Mouse (Mus musculus) gastrocnemius, adult 2 months (tissue): ENCODE measurements around the gene Man2a2. TPM values are rescaled to one million over a fixed set of nuclear protein-coding genes. Genes with fewer than 3 reads are reported as not detected.
A peak's percentile ranks its signal among the peaks of the same experiment; 100 is the strongest.
"Not testable (repeated sequence)": the region's sequence is repeated elsewhere in the genome, so short reads cannot be mapped to it uniquely, and the experiment has no call there.

Source experiments
- DNase-seq: peaks from one replicate; pipeline ENCODE4 v3.0.0; 2022
- H3K27ac ChIP-seq: fragments of 200-600 bp; 2 replicates; pipeline ENCODE4 v1.8.1; 2022; ENCODE audit warnings: mild to moderate bottlenecking
- H3K4me3 ChIP-seq: fragments of 200-600 bp; 2 replicates; pipeline ENCODE4 v1.8.1; 2022; ENCODE audit warnings: mild to moderate bottlenecking, moderate library complexity
- CTCF ChIP-seq: fragments of 200-600 bp; IDR thresholded peaks from 2 replicates; pipeline ENCODE4 v1.8.1; 2022; ENCODE audit warnings: antibody characterized with exemption, mild to moderate bottlenecking, moderate library complexity
- intact Hi-C: fragments of 180-260 bp; cut with DNase I; formaldehyde crosslinking; loops from one replicate; pipeline ENCODE4 v1.15.1; 2025
- total RNA-seq, 2 experiments: library from RNA; stranded (reverse); gene quantifications; 2 replicates each; pipeline ENCODE4 v1.2.3; 2021

Gene Man2a2
- total RNA-seq, 2 experiments from 2014 or later: 111 to 161 TPM

DNA sequence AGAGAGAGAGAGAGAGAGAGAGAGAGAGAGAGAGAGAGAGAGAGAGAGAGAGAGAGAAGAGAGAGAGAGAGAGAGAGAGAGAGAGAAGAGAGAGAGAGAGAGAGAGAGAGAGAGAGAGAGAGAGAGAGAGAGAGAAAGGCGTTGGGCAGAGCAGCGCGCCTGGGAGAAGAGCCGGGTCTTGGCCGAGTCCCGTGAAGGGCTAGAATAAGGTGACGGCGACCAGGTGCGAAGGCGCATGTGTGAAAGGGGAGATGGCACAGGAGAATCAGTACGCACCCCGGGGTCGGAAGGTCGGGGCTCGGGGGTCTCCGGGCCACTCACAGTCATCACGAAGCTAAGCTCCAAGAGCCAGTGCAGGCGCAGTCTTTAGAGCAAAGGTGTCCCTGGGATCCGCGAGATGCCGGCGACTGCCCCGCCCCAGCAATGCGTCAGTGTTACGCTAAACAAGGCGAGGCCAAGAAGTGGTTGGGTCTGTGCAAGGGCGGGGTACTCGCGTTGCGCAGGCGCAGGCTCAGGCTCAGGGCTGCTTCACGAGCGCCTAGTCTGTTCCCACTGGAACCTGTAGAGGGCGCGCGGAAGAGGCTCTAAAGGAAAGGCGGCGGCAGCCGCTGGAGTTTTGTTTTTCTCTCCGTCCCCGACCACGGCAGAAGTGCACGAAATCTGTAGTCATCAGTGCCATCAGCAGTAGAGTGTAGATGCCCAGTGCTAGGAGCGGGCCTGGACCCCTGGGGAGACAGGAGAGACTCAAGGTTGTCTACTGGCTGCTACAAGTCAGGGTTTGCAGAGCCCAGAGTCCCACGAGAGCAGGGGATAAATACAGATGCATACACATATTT is 31.2 kb downstream of the Man2a2 start:
- peak; percentile 98 for DNase-seq
- peak; percentile 93 for TF ChIP-seq CTCF
- peak overlapping the region; percentile 95 for H3K27ac ChIP-seq
- H3K4me3 ChIP-seq: peak overlapping the region; percentile 86
- intact Hi-C loops: no loop called here

DNA sequence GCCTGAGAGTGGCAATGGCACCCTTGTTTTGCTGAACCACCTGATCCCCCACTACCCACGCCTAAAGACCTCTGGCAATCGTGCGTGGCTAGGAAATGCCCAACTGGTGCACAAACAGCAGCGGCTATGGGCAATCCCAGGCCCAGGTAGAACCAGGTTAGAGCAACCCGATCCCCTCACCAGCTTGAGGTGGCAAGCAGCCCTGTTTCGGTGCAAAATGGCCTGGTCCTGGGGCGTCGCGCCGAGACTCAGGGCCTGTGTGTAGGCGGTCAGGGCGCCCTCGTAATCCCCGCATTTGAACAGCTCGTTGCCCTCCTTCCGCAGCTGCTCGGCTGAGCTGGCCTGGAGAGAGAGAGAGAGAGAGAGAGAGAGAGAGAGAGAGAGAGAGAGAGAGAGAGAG is 31.8 kb downstream of the Man2a2 start:
- peak; percentile 68 for DNase-seq
- intact Hi-C loops: no loop called here
- peak overlapping the region; percentile 95 for H3K27ac ChIP-seq
- no peak for TF ChIP-seq CTCF
- H3K4me3 ChIP-seq: peak overlapping the region; percentile 86

DNA sequence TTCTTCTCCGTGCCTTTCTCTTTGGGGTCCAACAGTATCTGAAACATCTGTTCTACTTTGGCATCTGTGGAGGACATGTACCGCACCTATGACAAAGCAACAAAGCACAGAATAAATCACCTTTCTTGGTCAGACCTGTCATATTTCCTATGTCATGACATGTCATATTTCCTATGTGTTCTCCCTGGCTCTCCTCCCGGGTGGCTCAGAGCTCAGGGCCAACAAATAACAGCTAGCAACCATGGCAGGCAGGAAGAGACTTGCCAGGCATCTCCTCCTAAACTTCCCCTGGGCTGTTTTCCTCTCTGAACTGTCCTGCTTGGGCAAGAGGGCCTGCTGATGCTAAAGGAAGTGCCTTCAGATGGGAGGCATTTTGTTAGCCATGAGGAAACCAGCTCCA is 34.2 kb downstream of the Man2a2 start:
- no peak for TF ChIP-seq CTCF
- Histone ChIP-seq H3K4me3 (no peak overlapping the region), H3K27ac (no peak overlapping the region)
- no peak for DNase-seq
- intact Hi-C loops: no loop called here

DNA sequence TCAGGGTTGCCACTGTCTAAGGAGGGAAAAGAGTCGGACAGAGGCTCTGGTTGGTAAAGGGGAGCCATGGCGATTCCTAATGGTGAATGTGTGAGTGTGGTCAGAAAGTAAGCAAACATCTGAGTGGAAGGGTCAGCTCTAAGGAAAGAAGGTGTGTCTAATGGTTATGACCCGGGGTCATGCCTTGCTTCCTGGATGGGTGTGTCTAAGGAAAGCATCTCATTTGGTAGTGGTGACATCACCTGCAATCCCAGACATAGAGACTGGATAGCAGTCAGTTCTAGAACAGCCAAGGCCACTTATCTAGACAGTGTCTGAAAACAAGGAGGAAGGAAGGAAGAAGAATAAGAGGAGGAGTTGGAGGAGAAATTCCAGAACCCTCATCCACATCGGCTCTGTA is 36.3 kb downstream of the Man2a2 start:
- no peak for DNase-seq
- Histone ChIP-seq H3K27ac (no peak overlapping the region), H3K4me3 (no peak overlapping the region)
- no peak for TF ChIP-seq CTCF
- intact Hi-C loops: no loop called here

DNA sequence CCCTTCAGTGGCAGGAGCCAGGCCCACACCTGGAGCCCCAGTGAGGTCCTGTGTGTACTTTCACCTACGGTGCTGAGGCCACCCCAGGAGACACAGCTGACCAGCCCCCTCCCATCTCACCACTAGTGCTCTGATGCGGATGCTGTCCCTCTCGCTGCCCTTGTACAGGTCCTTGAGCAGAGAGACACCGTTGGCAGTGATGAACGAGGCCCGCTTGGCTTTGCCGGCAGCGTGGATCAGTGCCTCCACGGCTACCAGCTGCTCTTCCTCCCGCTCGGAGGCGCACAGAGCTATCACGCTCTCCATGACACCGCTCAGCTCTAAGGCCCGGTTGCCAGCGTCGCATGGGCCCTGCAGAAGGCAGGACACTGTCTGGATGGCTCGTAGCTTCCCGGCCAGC is 39.7 kb downstream of the Man2a2 start:
- no peak for DNase-seq
- H3K27ac ChIP-seq: no peak overlapping the region
- intact Hi-C loops: no loop called here
- H3K4me3 ChIP-seq: no peak overlapping the region
- no peak for TF ChIP-seq CTCF

DNA sequence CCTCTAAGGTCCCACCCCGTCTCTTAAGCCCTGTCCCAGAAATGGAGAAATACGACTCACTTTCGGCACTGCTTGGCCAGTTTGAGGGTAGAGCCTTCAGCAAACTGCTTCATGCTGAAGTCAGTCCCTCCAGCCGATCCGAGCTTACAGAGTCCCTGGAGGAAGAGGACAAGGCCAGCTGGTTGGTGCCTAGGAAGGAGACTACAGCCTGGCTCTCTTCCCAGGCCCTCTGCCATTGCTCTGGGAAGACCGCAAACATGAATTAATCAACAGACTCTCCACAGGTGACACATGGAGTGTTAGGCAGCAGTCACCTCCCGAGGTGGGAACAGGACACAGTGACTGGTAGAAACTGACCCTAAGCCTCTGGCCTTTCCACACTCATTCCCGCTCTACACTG is 40.9 kb downstream of the Man2a2 start:
- DNase-seq: no peak
- H3K4me3 ChIP-seq: no peak overlapping the region
- intact Hi-C loops: no loop called here
- no peak overlapping the region for H3K27ac ChIP-seq
- TF ChIP-seq CTCF: no peak

DNA sequence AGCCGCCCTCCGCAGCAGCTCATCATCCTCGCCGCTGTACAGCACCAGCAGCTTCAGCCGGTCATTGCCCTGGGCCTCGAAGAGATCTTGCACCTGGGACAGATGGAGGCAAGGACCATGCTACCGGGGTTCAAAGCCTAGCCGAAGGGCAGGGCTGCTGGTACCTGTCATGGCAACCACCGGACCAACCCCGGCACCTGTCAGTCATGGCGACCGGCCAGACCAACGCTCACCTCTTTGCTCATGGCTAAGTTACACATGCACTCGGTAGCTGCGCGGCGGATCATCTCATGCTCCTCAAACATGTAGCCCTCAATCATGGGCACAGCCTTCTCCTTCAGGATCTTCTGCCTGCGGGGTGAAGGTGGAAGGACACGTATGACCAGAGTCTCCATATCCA is 45.1 kb downstream of the Man2a2 start:
- Histone ChIP-seq H3K4me3 (no peak overlapping the region), H3K27ac (no peak overlapping the region)
- intact Hi-C loops: no loop called here
- no peak for TF ChIP-seq CTCF
- no peak for DNase-seq

DNA sequence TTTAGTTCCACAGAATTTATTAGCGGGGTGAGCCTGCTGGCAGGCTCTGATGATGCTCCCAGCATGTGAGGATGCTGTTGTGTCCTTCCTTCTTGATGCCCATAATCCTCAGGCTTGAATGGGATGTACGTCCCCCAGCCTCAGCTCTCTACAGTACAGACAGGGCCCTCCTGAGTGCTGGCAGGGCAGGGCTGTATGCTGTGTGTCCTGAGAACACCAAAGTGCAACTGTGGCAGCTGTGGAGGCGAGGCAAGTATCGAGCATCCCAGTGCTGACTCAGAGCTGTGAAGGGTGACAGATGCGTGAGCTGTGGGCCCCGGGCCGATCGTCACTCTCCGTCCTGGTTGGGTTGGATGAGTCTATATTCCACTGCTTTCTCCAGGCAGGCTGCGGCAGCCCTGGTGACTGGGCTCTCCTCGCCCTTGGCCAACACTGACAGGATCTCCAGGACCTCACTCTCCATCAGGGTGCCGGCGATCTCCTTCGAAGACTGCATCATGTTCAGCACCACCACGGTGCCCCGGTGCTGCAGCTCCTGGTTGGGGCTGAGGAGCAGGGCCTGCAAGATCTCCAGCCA is 45.8 kb downstream of the Man2a2 start:
- intact Hi-C loops: no loop called here
- Histone ChIP-seq H3K4me3 (no peak overlapping the region), H3K27ac (peak overlapping the region; percentile 95)
- DNase-seq: no peak
- TF ChIP-seq CTCF: no peak

DNA sequence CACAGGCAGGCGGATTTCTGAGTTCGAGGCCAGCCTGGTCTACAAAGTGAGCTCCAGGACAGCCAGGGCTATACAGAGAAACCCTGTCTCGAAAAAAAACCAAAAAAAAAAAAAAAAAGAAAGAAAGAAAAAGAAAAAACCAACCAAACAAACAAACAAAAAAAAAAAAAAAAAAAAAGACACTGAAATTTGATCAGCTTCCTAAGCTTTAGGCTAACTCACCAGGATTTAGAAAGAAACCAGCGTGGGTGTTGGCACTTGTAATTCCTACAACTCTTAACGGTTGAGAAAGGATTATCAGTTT is 46.4 kb downstream of the Man2a2 start:
- not testable (repeated sequence) for DNase-seq
- peak overlapping the region; percentile 79 for H3K4me3 ChIP-seq
- H3K27ac ChIP-seq: peak overlapping the region; percentile 95
- intact Hi-C loops: loop anchor here (5.0 kb wide), 1 partner anchor 77 kb away; the partner anchor contains the start of gene Ttll13

DNA sequence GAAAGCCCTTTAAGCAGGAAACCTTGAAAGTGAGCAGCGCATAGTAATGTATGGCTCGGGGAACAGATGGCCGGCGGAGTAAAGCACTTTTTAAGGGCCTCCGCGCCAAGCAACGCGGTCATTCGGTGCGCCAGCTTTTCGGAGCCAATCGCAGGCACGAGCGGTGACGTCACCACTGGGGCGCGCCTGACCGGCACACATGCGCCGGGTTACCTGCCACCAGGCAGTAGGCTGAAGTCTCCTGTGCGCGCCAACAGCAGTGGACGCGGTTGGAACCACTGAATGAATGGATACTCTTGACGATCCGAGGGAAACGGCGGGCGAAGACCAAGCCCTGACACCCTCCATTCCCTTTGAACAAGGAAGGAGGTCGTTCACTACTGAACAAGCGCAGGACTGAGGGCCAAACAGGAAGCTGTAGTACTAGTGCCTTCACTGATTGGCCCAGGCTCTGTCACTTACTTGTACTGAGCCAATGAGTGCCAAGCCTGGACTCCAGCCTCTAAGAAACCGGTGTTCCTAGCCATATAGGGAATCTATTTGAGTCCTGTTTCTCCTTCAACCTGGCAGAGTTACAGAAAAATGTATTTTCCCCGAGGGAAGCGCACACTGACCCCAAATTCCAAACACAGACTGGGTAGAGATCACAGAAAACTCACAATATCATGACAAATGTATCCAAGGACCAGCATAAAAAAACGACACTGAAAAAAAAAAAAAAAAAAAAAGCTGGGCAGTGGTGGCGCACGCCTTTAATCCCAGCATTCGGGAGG is 46.9 kb downstream of the Man2a2 start, which contains the start of gene Rccd1:
Gene Rccd1 (minus strand): TSS at position 412 of the 773 bp plus-strand sequence.
- DNase-seq: peak; percentile 96
- intact Hi-C loops: loop anchor here (5.0 kb wide), 1 partner anchor 77 kb away; the partner anchor contains the start of gene Ttll13
- Histone ChIP-seq H3K4me3 (peak within 1 kb of the TSS; percentile 79), H3K27ac (peak within 1 kb of the TSS; percentile 95)
- TF ChIP-seq CTCF: no peak

DNA sequence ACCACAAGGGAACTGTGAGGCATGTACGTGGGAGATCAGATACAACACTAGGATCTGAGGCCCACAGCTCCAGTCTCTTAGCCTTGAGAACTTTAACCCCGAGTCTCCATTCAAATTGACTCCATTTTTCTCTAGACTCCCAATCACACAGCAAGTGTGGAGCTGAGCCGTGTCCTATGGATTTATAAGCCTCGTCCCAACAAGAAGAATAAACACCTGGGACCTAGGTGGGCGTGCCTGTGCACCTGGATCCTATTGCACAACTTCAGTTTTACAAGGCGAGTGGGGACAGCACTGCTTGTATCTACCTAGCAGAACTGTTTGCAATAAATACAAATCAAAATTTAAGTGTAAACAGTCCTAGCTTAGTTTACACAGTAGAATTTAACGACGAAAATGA is 47.8 kb downstream of the Man2a2 start:
- Histone ChIP-seq H3K4me3 (peak overlapping the region; percentile 79), H3K27ac (peak overlapping the region; percentile 95)
- intact Hi-C loops: loop anchor here (5.0 kb wide), 1 partner anchor 76 kb away; the partner anchor contains the start of gene Ttll13
- no peak for DNase-seq
- TF ChIP-seq CTCF: no peak

DNA sequence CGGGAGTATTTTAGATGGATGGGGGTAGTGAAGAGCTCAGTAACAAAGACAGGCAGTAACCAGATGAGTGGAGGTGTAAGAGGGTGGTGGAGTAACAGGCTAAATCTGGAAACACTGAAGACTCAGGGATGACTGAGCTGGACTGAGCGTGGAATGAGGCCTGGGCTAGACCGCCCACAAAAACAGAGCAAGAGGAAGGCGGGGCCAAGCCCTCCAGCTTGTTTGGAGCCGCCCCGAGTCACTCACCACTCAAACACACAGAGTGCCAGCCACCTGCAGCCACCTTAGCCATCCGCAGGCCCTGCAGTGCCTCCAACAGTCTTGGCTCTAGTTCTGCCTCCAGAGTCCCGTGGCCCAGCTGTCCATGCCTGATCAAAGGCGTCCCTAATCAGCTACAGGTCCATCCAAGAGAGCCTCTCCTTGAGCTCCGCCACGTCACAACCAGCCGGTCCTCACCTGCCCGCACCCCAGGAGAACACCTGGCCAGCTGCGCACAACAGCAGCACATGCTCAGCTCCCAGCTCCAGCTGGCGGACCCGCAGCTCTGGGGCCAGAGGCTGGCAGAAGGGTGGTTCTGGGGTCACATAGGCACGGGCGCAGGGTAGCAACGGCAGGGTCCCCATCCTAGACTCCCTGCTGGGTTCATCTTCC is 51.2 kb downstream of the Man2a2 start:
- Histone ChIP-seq H3K27ac (no peak overlapping the region), H3K4me3 (no peak overlapping the region)
- intact Hi-C loops: loop anchor here (5.0 kb wide), 1 partner anchor 73 kb away; the partner anchor contains the start of gene Ttll13
- no peak for TF ChIP-seq CTCF
- no peak for DNase-seq
